Mouse (Mus musculus): ENCODE measurements around the gene Antxr2. TPM values are rescaled to one million over a fixed set of nuclear protein-coding genes. Genes with fewer than 3 reads are reported as not detected.

The Antxr2 gene
- polyA plus RNA-seq, 1 experiment, result 23.1 TPM

- H3K36me3 ChIP-seq (ENCODE audit: control insufficient read depth, insufficient read depth), result peaks cover 69% of the 10 kb centered on the region
- no peaks in the 10 kb centered on the region for H3K79me2 ChIP-seq (ENCODE audit: control insufficient read depth, insufficient read depth)
- H3K4me2 ChIP-seq (ENCODE audit: low read depth), result no peak overlapping the region
- no peaks in the 10 kb centered on the region for H3K27me3 ChIP-seq (ENCODE audit: control insufficient read depth, insufficient read depth, insufficient read length)
- no peak overlapping the region for H3ac ChIP-seq (ENCODE audit: control insufficient read depth, insufficient read length)
- TF ChIP-seq POLR2AphosphoS2 (IDR thresholded peaks at IDR 0.05; ENCODE audit: insufficient read length, low read depth) (no peak), TCF3 (IDR thresholded peaks at IDR 0.05; ENCODE audit: insufficient read length, low read depth) (no peak), SRF (IDR thresholded peaks at IDR 0.05; ENCODE audit: control insufficient read depth, insufficient read length, low read depth) (no peak), MAX (IDR thresholded peaks at IDR 0.05; ENCODE audit: low read depth) (no peak), POLR2A (IDR thresholded peaks at IDR 0.05; ENCODE audit: insufficient read length, low read depth) (no peak), E2F4 (IDR thresholded peaks at IDR 0.05; ENCODE audit: insufficient read depth) (no peak), CEBPB (IDR thresholded peaks at IDR 0.05; ENCODE audit: insufficient read depth, poor library complexity, severe bottlenecking) (no peak), MYOG (IDR thresholded peaks at IDR 0.05; ENCODE audit: control insufficient read depth in 1 of 3, insufficient read depth in 1 of 3, insufficient read length in 2 of 3, low read depth in 2 of 3) (no peak), MYOD1 (IDR thresholded peaks at IDR 0.05; ENCODE audit: control insufficient read depth in 1 of 3, insufficient read length in 2 of 3, low read depth in 2 of 3) (no peak), USF1 (IDR thresholded peaks at IDR 0.05; ENCODE audit: low read depth) (no peak), REST (IDR thresholded peaks at IDR 0.05; ENCODE audit: insufficient read depth, insufficient read length) (no peak), TCF12 (IDR thresholded peaks at IDR 0.05; ENCODE audit: insufficient read depth, poor library complexity, severe bottlenecking) (no peak)
- no peak overlapping the region for H3K4me3 ChIP-seq
These were observed 71.8 kb downstream of the Antxr2 start for GRCm38 (mm10) chr5:97959010-97959409.

GRCm38 (mm10) chr5:97957501-97957900, 73.3 kb downstream of the Antxr2 start:
- Histone ChIP-seq H3K4me3 (no peak overlapping the region), H3K4me2 (ENCODE audit: low read depth) (no peak overlapping the region), H3K27me3 (ENCODE audit: control insufficient read depth, insufficient read depth, insufficient read length) (no peaks in the 10 kb centered on the region), H3K36me3 (ENCODE audit: control insufficient read depth, insufficient read depth) (peaks cover 63% of the 10 kb centered on the region), H3ac (ENCODE audit: control insufficient read depth, insufficient read length) (no peak overlapping the region), H3K79me2 (ENCODE audit: control insufficient read depth, insufficient read depth) (no peaks in the 10 kb centered on the region)
- TF ChIP-seq CEBPB (IDR thresholded peaks at IDR 0.05; ENCODE audit: insufficient read depth, poor library complexity, severe bottlenecking) (no peak), USF1 (IDR thresholded peaks at IDR 0.05; ENCODE audit: low read depth) (no peak), TCF12 (IDR thresholded peaks at IDR 0.05; ENCODE audit: insufficient read depth, poor library complexity, severe bottlenecking) (no peak), MYOD1 (IDR thresholded peaks at IDR 0.05; ENCODE audit: control insufficient read depth in 1 of 3, insufficient read length in 2 of 3, low read depth in 2 of 3) (no peak), E2F4 (IDR thresholded peaks at IDR 0.05; ENCODE audit: insufficient read depth) (no peak), REST (IDR thresholded peaks at IDR 0.05; ENCODE audit: insufficient read depth, insufficient read length) (no peak), POLR2A (IDR thresholded peaks at IDR 0.05; ENCODE audit: insufficient read length, low read depth) (no peak), MYOG (IDR thresholded peaks at IDR 0.05; ENCODE audit: control insufficient read depth in 1 of 3, insufficient read depth in 1 of 3, insufficient read length in 2 of 3, low read depth in 2 of 3) (no peak)

GRCm38 (mm10) chr5:97954193-97954772, 76.6 kb downstream of the Antxr2 start:
- Histone ChIP-seq H3K4me2 (ENCODE audit: low read depth) (no peak overlapping the region), H3K36me3 (ENCODE audit: control insufficient read depth, insufficient read depth) (peaks cover 49% of the 10 kb centered on the region), H3K27me3 (ENCODE audit: control insufficient read depth, insufficient read depth, insufficient read length) (no peaks in the 10 kb centered on the region), H3K4me3 (no peak overlapping the region), H3K79me2 (ENCODE audit: control insufficient read depth, insufficient read depth) (no peaks in the 10 kb centered on the region), H3ac (ENCODE audit: control insufficient read depth, insufficient read length) (no peak overlapping the region)
- no peak for TF ChIP-seq MYOG (IDR thresholded peaks at IDR 0.05; ENCODE audit: control insufficient read depth in 1 of 3, insufficient read depth in 1 of 3, insufficient read length in 2 of 3, low read depth in 2 of 3)
- no peak for TF ChIP-seq CEBPB (IDR thresholded peaks at IDR 0.05; ENCODE audit: insufficient read depth, poor library complexity, severe bottlenecking)
- no peak for TF ChIP-seq SRF (IDR thresholded peaks at IDR 0.05; ENCODE audit: control insufficient read depth, insufficient read length, low read depth)
- no peak for TF ChIP-seq POLR2A (IDR thresholded peaks at IDR 0.05; ENCODE audit: insufficient read length, low read depth)
- TF ChIP-seq USF1 (IDR thresholded peaks at IDR 0.05; ENCODE audit: low read depth), result no peak
- no peak for TF ChIP-seq MYOD1 (IDR thresholded peaks at IDR 0.05; ENCODE audit: control insufficient read depth in 1 of 3, insufficient read length in 2 of 3, low read depth in 2 of 3)
- TF ChIP-seq MAX (IDR thresholded peaks at IDR 0.05; ENCODE audit: low read depth), result no peak
- no peak for TF ChIP-seq TCF12 (IDR thresholded peaks at IDR 0.05; ENCODE audit: insufficient read depth, poor library complexity, severe bottlenecking)
- TF ChIP-seq TCF3 (IDR thresholded peaks at IDR 0.05; ENCODE audit: insufficient read length, low read depth), result no peak
- no peak for TF ChIP-seq POLR2AphosphoS2 (IDR thresholded peaks at IDR 0.05; ENCODE audit: insufficient read length, low read depth)
- TF ChIP-seq E2F4 (IDR thresholded peaks at IDR 0.05; ENCODE audit: insufficient read depth), result no peak
- TF ChIP-seq REST (IDR thresholded peaks at IDR 0.05; ENCODE audit: insufficient read depth, insufficient read length), result no peak

GRCm38 (mm10) chr5:97953241-97953920, 77.5 kb downstream of the Antxr2 start:
- H3K36me3 ChIP-seq (ENCODE audit: control insufficient read depth, insufficient read depth), result peaks cover 51% of the 10 kb centered on the region
- no peak overlapping the region for H3K4me2 ChIP-seq (ENCODE audit: low read depth)
- H3ac ChIP-seq (ENCODE audit: control insufficient read depth, insufficient read length), result no peak overlapping the region
- no peaks in the 10 kb centered on the region for H3K27me3 ChIP-seq (ENCODE audit: control insufficient read depth, insufficient read depth, insufficient read length)
- no peak overlapping the region for H3K4me3 ChIP-seq
- no peak for TF ChIP-seq SRF (IDR thresholded peaks at IDR 0.05; ENCODE audit: control insufficient read depth, insufficient read length, low read depth)
- TF ChIP-seq E2F4 (IDR thresholded peaks at IDR 0.05; ENCODE audit: insufficient read depth), result no peak
- TF ChIP-seq USF1 (IDR thresholded peaks at IDR 0.05; ENCODE audit: low read depth), result no peak
- TF ChIP-seq POLR2A (IDR thresholded peaks at IDR 0.05; ENCODE audit: insufficient read length, low read depth), result no peak
- TF ChIP-seq MYOD1 (IDR thresholded peaks at IDR 0.05; ENCODE audit: control insufficient read depth in 1 of 3, insufficient read length in 2 of 3, low read depth in 2 of 3), result no peak
- no peak for TF ChIP-seq MYOG (IDR thresholded peaks at IDR 0.05; ENCODE audit: control insufficient read depth in 1 of 3, insufficient read depth in 1 of 3, insufficient read length in 2 of 3, low read depth in 2 of 3)
- no peak for TF ChIP-seq TCF3 (IDR thresholded peaks at IDR 0.05; ENCODE audit: insufficient read length, low read depth)
- no peak for TF ChIP-seq REST (IDR thresholded peaks at IDR 0.05; ENCODE audit: insufficient read depth, insufficient read length)
- no peak for TF ChIP-seq CEBPB (IDR thresholded peaks at IDR 0.05; ENCODE audit: insufficient read depth, poor library complexity, severe bottlenecking)
- TF ChIP-seq MAX (IDR thresholded peaks at IDR 0.05; ENCODE audit: low read depth), result no peak
- H3K79me2 ChIP-seq (ENCODE audit: control insufficient read depth, insufficient read depth), result no peaks in the 10 kb centered on the region
